Mouse (Mus musculus) embryonic facial prominence, embryonic 15.5 days (tissue): ENCODE data around the gene Rad54l2. TPM values are rescaled to one million over a fixed set of nuclear protein-coding genes. Genes with fewer than 3 reads are reported as not detected.

Experiments
- ATAC-seq: fragments of 200-750 bp; cut with Nextera tagmentation; 2 replicates; pipeline ENCODE4 v1.8.0; 2017; ENCODE audit warnings: low read depth, moderate TSS enrichment; ENCODE audit not compliant: insufficient number of reproducible peaks, low FRiP score, low TSS enrichment
- H3K27ac ChIP-seq: fragments of 300-500 bp; sonication (generic); replicated peaks from 2 replicates; pipeline ENCODE4 v1.5.1; 2015; ENCODE audit warnings: mild to moderate bottlenecking, inconsistent platforms
- H3K27me3 ChIP-seq: fragments of 300-500 bp; sonication (generic); 2 replicates; pipeline ENCODE4 v1.6.1; 2015; ENCODE audit warnings: inconsistent platforms
- H3K36me3 ChIP-seq: fragments of 300-500 bp; sonication (generic); 2 replicates; pipeline ENCODE4 v1.6.1; 2015; ENCODE audit warnings: mild to moderate bottlenecking, inconsistent platforms
- H3K4me1 ChIP-seq: fragments of 300-500 bp; sonication (generic); 2 replicates; pipeline ENCODE4 v1.6.1; 2015; ENCODE audit warnings: inconsistent platforms
- H3K4me2 ChIP-seq: fragments of 300-500 bp; sonication (generic); replicated peaks from 2 replicates; pipeline ENCODE4 v1.6.1; 2015; ENCODE audit warnings: mild to moderate bottlenecking, inconsistent platforms
- H3K4me3 ChIP-seq: fragments of 300-500 bp; sonication (generic); replicated peaks from 2 replicates; pipeline ENCODE4 v1.5.1; 2015; ENCODE audit warnings: mild to moderate bottlenecking, inconsistent platforms
- H3K9ac ChIP-seq: fragments of 300-500 bp; sonication (generic); 2 replicates; pipeline ENCODE4 v1.6.1; 2015; ENCODE audit warnings: inconsistent platforms
- H3K9me3 ChIP-seq: fragments of 300-500 bp; sonication (generic); replicated peaks from 2 replicates; pipeline ENCODE4 v1.6.1; 2016; ENCODE audit warnings: inconsistent platforms
- WGBS: fragments of 180-500 bp; shearing (Covaris S2); methylation state at CpG from one replicate; pipeline ENCODE4 v1.1.7; 2015; 5-methylcytosine and 5-hydroxymethylcytosine counted together
- polyA plus RNA-seq: library from polyadenylated mRNA; unstranded; fragments of >200 nt; fragmentation: Nextera tagmentation; extraction: Ambion mirVana; gene quantifications from 2 replicates; pipeline ENCODE4 v1.2.1, GENCODE M21; 2015

Gene Rad54l2
- polyA plus RNA-seq, 1 experiment from 2014 or later = 6.9 TPM

DNA sequence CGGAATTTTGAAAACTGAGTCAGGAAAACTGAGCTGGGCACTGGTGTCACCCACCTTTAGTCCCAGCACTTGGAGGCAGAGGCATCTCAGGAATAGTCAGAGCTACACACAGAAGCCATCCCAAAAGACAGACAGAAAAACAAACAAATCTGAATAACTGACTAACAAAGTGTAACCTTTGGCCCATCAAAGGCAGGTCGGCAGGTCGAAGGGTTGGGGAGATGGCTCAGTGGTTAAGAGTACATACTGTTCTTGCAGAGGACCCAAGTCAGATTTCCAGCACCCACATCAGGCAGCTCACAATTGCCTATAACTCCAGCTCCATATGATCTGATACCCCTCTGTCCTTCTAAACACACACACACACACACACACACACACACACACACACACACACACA, 3.8 kb downstream of the Rad54l2 start:
- H3K36me3 ChIP-seq = no peaks in the 10 kb centered on the region
- no peak overlapping the region for H3K4me2 ChIP-seq
- ATAC-seq = no peak
- no peak overlapping the region for H3K27ac ChIP-seq
- no peaks in the 10 kb centered on the region for H3K9me3 ChIP-seq
- 86% methylated on average over 3 of the region's 3 CpGs for WGBS
- H3K27me3 ChIP-seq = no peaks in the 10 kb centered on the region
- H3K4me3 ChIP-seq = no peak overlapping the region
- H3K4me1 ChIP-seq = peaks cover 12% of the 10 kb centered on the region
- no peak overlapping the region for H3K9ac ChIP-seq

DNA sequence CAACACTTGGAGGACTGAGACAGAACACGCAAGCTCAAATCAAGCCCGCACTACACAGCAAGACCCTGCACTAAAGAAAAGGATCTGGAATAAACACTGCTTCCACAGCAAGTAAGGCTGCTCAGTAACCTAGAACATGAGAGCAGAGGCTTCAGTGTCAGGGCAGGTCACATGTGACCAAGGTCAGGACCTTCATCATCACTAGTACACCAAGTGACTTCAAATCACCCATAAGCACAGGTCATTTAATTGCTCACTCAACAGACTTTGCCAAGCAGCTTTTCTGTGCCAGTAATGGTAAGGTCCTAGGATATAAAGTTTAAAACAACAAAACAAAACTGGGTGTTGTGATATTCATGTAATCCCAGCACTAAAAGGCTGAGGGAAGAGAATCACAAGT, 5.4 kb downstream of the Rad54l2 start:
- Histone ChIP-seq H3K4me2 (no peak overlapping the region), H3K36me3 (no peaks in the 10 kb centered on the region), H3K4me1 (peaks cover 6% of the 10 kb centered on the region), H3K9me3 (no peaks in the 10 kb centered on the region), H3K27ac (no peak overlapping the region), H3K27me3 (no peaks in the 10 kb centered on the region), H3K9ac (no peak overlapping the region), H3K4me3 (no peak overlapping the region)
- WGBS = 96% methylated on average over 2 of the region's 2 CpGs
- no peak for ATAC-seq

DNA sequence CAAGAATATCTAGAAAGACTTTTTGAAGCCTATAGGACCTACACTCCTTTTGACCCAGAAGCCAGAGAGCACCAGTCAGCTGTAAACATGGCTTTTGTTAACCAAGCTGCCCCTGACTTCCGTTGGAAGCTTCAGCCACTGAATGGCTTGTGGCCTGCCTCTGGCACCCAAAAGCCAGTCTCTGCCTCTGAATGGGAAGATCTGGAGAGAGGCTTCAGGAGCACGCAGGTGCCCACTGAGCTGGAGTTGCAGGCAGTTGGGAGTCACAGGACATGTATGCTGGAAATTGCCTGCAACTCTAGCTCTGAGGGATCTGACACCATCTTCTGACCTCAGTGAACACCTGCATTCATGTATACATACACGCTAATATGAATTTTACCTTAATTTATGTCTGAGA, 8.9 kb downstream of the Rad54l2 start:
- ATAC-seq = no peak
- no peak overlapping the region for H3K4me2 ChIP-seq
- H3K36me3 ChIP-seq = no peaks in the 10 kb centered on the region
- no peak overlapping the region for H3K27ac ChIP-seq
- no peaks in the 10 kb centered on the region for H3K9me3 ChIP-seq
- WGBS = 93% methylated on average over 3 of the region's 3 CpGs
- no peak overlapping the region for H3K4me3 ChIP-seq
- no peak overlapping the region for H3K9ac ChIP-seq
- no peaks in the 10 kb centered on the region for H3K27me3 ChIP-seq
- H3K4me1 ChIP-seq = no peaks in the 10 kb centered on the region

DNA sequence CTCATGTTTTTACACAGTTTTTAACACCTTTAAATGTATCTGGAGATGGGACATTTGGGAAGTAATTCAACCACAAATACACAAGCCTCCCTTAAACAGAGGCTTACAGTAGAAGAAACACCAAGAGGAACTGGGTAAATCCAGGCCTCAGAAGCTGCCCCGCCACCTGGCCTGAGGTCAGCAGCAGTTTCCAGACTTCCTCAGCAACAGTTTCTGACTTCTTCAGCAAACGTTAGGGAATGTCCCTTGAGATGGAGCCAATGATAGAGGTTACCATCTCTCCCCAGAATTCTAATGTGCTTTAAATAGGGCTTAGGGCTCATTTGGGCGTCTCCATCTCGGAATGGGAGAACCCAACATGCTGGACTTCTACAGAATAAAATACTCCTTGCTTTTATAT, 10.7 kb downstream of the Rad54l2 start:
- Histone ChIP-seq H3K27me3 (no peaks in the 10 kb centered on the region), H3K9me3 (no peaks in the 10 kb centered on the region), H3K4me1 (no peaks in the 10 kb centered on the region), H3K4me3 (no peak overlapping the region), H3K9ac (no peak overlapping the region), H3K36me3 (no peaks in the 10 kb centered on the region), H3K27ac (no peak overlapping the region), H3K4me2 (no peak overlapping the region)
- no peak for ATAC-seq
- 86% methylated on average over 4 of the region's 4 CpGs for WGBS

DNA sequence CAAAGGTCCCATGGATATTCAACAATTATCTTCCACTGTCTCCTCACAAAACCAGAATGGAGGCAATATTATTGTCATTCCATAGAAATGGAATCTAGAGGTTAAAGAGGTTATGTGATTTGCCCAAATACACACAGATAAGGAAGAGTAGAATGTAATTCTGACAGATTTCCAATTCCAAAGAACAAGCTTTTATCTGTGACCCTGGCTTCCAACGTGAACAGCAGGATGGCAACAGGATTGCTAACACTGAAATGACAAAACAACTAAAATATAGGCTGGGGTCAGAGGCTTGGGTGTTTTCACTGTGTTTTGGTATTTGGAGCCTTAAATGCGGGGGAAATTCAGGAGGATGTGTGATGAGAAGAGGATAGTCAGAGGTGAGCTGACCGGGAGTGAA, 11.6 kb downstream of the Rad54l2 start:
- Histone ChIP-seq H3K27ac (no peak overlapping the region), H3K9me3 (no peaks in the 10 kb centered on the region), H3K4me1 (no peaks in the 10 kb centered on the region), H3K27me3 (no peaks in the 10 kb centered on the region), H3K9ac (no peak overlapping the region), H3K4me2 (no peak overlapping the region), H3K4me3 (no peak overlapping the region), H3K36me3 (no peaks in the 10 kb centered on the region)
- ATAC-seq = no peak
- 93% methylated on average over 3 of the region's 3 CpGs for WGBS

DNA sequence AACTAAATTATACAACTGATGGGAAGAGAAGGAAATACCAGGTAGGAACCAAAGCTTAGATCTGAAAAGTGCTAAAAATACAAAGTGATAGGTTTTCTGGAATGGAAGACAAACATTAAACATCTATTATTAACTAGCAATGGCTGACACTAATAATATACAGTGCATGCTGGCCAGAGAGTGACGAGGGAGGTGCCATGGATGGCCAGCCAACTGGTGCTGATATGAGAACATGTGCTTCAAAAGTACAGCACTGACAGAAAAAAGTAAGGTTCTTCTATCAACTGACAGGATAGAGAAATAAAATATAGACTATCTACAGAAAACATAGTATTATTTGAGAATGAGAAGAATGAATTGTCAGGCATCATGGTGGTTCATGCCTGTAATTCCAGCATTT, 12.9 kb downstream of the Rad54l2 start:
- ATAC-seq = no peak
- Histone ChIP-seq H3K4me1 (no peaks in the 10 kb centered on the region), H3K9me3 (no peaks in the 10 kb centered on the region), H3K9ac (no peak overlapping the region), H3K27me3 (no peaks in the 10 kb centered on the region), H3K36me3 (no peaks in the 10 kb centered on the region), H3K27ac (no peak overlapping the region), H3K4me2 (no peak overlapping the region), H3K4me3 (no peak overlapping the region)
- 90% methylated on average over 1 of the region's 1 CpGs for WGBS

DNA sequence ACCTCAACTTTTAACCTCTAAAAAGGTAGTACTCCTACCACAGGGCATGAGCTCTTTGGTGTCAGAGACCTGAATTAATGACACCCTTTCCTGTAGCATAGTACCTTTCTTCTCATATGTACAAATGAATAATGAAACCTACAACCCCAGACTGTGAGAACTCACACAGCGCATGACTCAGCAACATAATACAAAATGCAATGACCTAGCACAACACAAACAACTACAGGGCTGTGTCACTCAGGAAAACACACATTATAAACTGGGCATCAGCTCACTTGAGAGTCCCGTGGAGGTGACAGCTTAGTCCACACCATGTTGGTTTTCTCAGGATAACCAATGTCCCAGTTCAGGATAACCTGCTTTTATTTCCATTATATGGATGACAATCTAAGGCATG, 17.2 kb downstream of the Rad54l2 start:
- Histone ChIP-seq H3K27ac (no peak overlapping the region), H3K27me3 (no peaks in the 10 kb centered on the region), H3K4me3 (no peak overlapping the region), H3K4me1 (no peaks in the 10 kb centered on the region), H3K4me2 (no peak overlapping the region), H3K9ac (no peak overlapping the region), H3K36me3 (no peaks in the 10 kb centered on the region), H3K9me3 (no peaks in the 10 kb centered on the region)
- 90% methylated on average over 2 of the region's 2 CpGs for WGBS
- no peak for ATAC-seq

DNA sequence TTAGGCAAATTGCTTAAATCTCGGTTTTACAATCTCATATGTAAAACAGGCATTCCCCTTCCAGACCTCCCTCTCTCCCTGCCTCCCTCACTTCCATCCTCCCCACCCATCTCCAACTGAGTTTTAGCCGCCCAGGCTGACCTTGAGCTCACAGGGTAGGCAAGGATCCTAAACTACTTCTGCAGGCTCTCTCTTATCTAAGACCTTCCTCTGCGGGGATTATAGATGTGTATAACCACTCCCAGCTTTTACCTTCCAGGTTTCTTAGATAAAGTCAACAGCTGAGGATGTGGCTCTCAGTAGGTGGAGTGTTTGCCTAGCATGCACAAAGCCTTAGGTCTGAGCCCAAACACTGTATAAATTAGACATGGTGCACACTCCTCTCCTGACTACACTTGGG, 18.8 kb downstream of the Rad54l2 start:
- Histone ChIP-seq H3K4me3 (no peak overlapping the region), H3K36me3 (no peaks in the 10 kb centered on the region), H3K9me3 (no peaks in the 10 kb centered on the region), H3K27ac (no peak overlapping the region), H3K9ac (no peak overlapping the region), H3K27me3 (no peaks in the 10 kb centered on the region), H3K4me2 (no peak overlapping the region), H3K4me1 (no peaks in the 10 kb centered on the region)
- WGBS = 85% methylated on average over 3 of the region's 3 CpGs
- no peak for ATAC-seq

DNA sequence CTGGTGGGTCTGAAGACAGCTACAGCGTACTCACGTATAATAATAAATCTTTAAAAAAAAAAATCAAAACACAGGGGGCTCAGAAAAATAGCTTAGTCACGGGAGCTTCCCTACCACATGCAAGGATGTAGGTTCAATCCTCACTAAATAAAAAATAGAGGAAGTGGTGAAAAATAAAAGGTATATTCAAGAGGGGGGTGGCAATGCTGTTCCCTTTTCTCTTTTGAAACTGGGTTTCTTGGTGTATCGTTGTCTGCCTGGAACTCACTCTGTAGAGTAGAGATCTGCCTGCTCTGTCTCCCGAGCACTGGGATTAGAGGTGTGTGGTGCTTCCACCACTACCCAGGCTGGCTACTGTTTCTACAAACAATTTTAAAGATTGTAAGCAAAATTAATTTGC, 19.2 kb downstream of the Rad54l2 start:
- Histone ChIP-seq H3K36me3 (no peaks in the 10 kb centered on the region), H3K4me3 (no peak overlapping the region), H3K4me1 (no peaks in the 10 kb centered on the region), H3K27ac (no peak overlapping the region), H3K9me3 (no peaks in the 10 kb centered on the region), H3K4me2 (no peak overlapping the region), H3K9ac (no peak overlapping the region), H3K27me3 (no peaks in the 10 kb centered on the region)
- WGBS = 92% methylated on average over 5 of the region's 5 CpGs
- ATAC-seq = no peak

DNA sequence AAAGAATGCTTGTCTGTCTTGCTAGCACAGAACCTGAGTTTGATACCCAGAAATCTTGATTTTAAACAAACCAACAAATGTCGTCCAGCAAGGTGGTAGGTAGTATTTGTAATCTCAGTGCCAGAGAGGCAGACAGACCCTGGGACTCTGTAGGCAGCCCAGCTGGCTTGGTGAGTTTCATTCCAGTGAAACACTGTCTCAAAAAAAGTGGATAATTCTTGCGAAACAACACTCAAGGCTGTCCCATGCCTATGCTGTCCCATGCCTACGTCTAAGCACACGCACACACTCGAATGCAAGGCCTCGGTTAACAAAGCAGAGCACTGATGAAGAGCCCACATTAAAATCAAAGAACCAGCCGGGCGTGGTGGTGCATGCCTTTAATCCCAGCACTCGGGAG, 32.6 kb downstream of the Rad54l2 start:
- H3K36me3 ChIP-seq = peaks cover 18% of the 10 kb centered on the region
- no peaks in the 10 kb centered on the region for H3K27me3 ChIP-seq
- H3K4me1 ChIP-seq = no peaks in the 10 kb centered on the region
- ATAC-seq = no peak
- H3K9me3 ChIP-seq = no peaks in the 10 kb centered on the region
- H3K4me3 ChIP-seq = no peak overlapping the region
- H3K9ac ChIP-seq = no peak overlapping the region
- no peak overlapping the region for H3K4me2 ChIP-seq
- H3K27ac ChIP-seq = no peak overlapping the region
- WGBS = 91% methylated on average over 9 of the region's 9 CpGs

DNA sequence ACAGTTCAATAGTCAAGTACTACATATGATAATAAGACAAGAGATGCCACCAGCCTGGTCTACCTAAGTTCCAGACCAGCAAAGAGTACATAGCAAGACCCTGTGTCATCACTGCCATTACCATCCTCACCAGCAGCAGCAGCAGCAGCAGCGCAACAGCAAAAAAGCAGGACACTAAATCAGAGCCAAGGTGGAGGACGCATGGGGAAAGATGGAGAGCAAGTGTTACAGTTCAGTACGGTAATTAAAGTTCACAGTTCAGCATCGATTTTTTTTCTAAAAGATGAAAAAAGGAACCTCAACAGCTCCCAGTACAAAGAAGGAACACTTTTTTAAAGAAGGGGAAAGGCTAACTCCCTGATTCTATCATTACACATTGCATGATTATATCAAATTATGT, 33.2 kb downstream of the Rad54l2 start:
- no peak overlapping the region for H3K4me3 ChIP-seq
- H3K36me3 ChIP-seq = peaks cover 18% of the 10 kb centered on the region
- WGBS = 88% methylated on average over 4 of the region's 4 CpGs
- H3K4me2 ChIP-seq = no peak overlapping the region
- no peak for ATAC-seq
- H3K27ac ChIP-seq = no peak overlapping the region
- no peak overlapping the region for H3K9ac ChIP-seq
- H3K9me3 ChIP-seq = no peaks in the 10 kb centered on the region
- H3K4me1 ChIP-seq = no peaks in the 10 kb centered on the region
- no peaks in the 10 kb centered on the region for H3K27me3 ChIP-seq

DNA sequence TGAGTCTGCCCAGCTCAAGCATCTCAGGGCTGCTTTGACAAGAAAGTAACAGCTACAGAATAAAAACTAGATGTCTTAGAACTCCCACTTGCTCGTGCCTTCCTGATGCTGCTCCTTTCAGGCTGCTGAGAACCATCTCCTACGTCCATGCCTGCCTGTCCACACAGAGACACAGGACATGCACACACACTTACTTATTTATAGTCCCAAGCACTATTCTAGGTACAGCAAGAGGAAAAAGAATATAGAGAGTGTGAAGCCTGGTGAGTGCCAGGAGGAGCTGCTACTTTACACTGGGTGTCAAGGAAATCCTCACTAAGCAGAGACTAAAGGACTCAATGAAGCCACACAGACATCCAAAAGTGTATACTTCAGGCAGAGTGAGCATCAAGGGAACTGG, 34.7 kb downstream of the Rad54l2 start:
- H3K27me3 ChIP-seq = no peaks in the 10 kb centered on the region
- H3K9ac ChIP-seq = no peak overlapping the region
- H3K36me3 ChIP-seq = peaks cover 14% of the 10 kb centered on the region
- no peaks in the 10 kb centered on the region for H3K9me3 ChIP-seq
- no peak for ATAC-seq
- no peak overlapping the region for H3K27ac ChIP-seq
- no peaks in the 10 kb centered on the region for H3K4me1 ChIP-seq
- H3K4me3 ChIP-seq = no peak overlapping the region
- 87% methylated on average over 2 of the region's 2 CpGs for WGBS
- H3K4me2 ChIP-seq = no peak overlapping the region
